Mouse (Mus musculus): ENCODE results near the gene L2hgdh.

Gene L2hgdh

DNA sequence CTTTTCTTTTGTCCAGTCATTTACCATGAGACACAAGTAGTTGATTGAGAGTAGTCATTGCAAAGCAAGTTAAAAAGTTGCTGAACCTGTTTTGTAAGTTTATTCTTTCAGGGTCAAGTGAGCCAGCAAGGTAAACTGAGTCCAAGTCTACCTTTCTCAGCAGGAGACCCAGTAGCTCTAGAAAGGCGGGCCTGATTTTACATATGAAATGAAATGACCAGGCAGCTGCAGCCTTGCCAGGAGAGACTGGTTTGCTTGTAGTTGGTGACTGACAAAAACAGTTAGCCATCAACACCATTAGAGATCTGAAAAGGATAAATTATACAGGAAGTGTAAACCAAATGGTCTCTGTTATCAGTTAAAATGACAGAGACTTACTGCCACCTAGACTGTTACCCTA, 5.6 kb upstream of the L2hgdh start:
- DNase-seq (ENCODE audit: low spot score), result no peak

DNA sequence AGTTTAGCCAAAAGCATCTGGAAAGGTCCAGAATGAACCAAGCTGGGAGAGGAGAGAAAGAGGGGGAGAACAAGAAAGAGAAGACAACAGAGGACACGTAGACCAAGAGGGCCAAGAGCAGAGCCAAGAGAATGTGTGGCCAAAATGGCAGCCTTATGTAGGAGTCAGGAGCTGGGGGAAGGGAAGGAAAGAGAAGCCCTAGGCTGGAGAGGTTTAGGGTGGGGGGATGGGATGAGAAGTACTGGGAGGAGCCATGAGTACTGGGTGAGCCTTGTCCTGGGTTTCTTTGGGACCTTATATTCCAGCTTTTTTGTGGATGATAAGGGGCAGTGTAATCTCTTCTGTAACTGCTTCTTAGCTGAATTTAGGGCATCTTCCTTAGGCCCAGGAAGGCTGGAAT, 4.6 kb upstream of the L2hgdh start:
- no peak for DNase-seq (ENCODE audit: low spot score)

GRCm38 (mm10) chr12:69724018-69724710, 509 bp downstream of the L2hgdh start:
- DNase-seq (ENCODE audit: low spot score), result no peak

DNA sequence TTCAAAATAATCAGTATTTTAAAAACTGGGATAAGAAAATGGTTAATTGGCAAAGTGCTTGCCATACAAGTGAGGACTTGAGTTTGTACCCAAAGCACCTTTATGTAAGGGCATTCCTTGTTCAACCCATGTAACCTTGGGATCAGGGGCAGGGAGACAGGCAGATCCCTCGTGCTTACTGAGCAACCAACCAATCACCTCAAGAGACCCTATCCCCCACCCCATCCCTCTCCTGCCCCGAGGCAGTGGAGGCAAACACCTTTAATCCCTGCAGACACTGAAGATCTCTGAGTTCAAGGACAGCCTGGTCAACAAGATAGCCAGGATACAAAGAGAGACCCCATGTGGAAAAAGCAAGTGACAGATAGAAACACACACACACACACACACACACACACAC, 1.3 kb downstream of the L2hgdh start:
- DNase-seq (ENCODE audit: low spot score), result no peak

DNA sequence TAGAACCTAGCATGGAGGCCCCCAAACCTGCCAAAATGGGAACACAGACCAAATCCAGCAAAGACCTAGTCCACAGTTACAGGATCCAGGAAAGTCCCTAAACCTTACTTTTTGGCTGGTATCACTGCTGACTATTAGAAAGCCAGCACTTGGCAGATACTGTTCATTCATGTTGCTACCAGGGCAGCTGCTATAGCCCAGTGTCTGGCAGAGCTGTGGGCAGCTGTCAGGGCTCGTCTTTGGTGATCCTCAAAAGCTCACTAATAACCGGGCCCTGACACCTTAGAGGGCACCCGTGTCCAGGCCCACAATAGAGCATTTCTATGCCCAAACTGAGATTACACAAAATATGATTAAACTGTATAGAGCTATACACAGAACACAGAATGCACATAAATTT, 1.8 kb downstream of the L2hgdh start:
- no peak for DNase-seq (ENCODE audit: low spot score)

DNA sequence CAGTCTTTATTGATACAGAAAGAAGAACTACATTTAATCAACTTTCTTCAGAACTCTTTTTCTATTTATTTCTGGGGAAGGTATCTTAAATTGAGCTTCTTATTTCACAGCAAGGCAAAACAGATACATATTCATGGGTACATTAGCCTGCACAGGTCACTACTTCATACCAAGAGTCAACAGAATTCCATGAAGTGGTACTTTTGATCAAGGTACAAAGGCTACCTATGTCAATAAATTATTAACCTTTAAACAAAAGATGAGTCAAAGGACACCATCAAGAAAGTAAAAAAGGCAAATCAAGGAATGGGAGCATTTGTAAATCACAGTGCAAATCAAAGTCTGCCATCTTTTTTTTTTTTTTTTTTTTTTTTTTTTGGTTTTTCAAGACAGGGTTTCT, 11.0 kb downstream of the L2hgdh start:
- DNase-seq (ENCODE audit: low spot score), result no peak

DNA sequence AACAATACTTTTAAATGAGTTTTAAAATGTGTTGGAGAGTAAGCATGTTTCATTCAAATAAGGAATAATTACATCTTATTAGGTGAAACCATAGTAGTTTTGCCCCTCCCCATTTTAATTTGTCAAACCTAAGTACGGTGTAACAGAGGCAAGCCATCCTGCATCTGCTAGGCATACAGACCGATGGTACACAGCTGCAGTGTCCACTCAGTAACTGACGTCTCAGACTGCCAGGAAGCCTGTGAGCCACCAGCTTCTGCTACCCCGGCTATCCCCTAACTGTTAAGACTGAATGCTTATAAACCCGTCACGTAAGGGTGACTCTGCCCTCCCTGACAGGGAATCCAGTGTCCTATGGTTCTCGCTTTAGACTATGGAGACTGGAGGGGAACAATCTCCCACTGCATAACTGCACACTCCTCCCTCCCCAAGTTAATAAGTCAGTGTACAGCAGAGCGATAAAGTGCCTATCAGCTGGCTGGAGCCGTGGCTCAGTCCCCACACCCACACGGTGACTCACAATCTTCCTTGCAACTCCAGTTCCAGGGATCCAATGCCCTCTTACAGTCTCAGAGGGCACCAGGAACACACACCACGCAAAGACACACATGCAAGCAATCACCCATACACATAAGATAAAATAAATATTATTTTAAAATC, 19.7 kb downstream of the L2hgdh start:
- DNase-seq (ENCODE audit: low spot score), result no peak

GRCm38 (mm10) chr12:69698352-69698751, 26.3 kb downstream of the L2hgdh start:
- DNase-seq (ENCODE audit: low spot score), result no peak

GRCm38 (mm10) chr12:69696746-69697145, 27.9 kb downstream of the L2hgdh start:
- no peak for DNase-seq (ENCODE audit: low spot score)

DNA sequence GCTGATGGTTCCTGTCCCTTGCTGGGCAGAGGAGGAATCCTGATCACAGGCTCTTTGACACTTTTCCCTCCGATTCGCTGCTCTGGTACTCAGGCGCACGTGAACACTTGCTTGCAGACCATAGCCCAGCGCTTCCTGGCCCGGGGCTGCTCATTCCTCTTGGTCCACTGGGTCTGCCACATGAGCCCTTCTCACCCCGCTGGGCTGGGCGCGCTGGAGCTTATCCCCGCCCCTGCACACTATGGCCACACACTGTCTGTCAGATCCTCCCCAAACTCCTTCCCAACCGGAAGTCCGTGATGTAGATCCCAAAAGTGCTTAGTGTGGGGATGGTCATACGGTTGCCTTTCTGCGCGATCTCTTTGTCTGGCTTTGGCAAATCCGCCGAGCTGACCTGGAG, 31.2 kb downstream of the L2hgdh start:
- no peak for DNase-seq (ENCODE audit: low spot score)

DNA sequence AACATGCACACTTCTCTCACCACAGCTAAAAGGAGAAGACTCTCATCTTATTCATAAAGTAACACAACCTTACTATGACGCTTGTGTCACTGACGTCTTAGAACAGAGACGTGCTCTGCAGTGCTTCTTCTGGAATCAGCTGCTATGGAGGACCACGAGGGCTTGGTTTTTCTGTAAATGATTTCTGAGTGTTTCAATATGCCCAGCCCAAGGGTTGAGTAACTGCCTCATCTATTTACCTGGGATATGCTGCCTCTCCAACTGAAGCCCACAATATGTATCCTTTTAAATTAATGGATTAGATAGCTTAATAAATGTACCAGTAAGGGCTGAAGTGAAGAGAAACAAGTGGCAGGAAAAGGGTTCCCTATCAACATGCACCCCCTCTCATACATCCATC, 34.0 kb downstream of the L2hgdh start:
- DNase-seq (ENCODE audit: low spot score), result no peak

DNA sequence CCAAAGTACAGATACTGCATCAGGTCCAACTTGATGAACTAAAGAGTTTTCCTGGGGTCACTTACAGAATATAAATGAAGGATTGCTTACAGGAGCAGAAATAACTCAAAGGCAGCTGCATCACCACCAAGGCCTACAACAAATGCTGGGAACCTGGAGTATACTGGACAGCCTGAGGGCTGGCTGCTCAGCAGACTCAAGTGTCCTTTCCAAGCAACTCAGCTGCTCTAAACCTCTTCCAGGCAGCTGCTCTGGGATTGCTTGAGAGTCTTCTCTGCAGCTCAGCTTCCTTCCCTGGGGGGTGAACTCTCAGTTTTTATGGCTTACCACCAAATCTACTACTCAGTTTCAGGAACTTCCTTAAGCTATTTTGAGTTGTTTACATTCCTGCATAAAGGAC, 35.6 kb downstream of the L2hgdh start:
- no peak for DNase-seq (ENCODE audit: low spot score)

DNA sequence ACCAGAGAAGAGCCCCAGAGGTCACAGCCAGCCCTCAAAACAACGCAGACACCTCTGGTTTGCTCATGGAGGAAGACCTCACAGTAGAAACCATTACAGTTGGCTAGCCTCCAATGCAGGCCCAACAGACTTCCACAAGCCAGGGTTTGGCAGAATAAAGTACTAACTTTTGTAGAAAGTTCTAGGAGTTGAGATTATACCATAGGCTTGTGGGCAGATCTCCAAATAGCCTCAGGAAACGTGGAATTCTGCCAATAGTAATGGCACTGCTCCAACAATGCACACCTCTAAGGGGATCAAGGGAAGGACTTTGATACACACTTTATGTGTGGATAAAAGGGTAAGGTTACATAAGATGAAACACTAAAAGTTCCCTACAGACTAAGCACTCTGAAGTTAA, 36.3 kb downstream of the L2hgdh start:
- DNase-seq (ENCODE audit: low spot score), result no peak

DNA sequence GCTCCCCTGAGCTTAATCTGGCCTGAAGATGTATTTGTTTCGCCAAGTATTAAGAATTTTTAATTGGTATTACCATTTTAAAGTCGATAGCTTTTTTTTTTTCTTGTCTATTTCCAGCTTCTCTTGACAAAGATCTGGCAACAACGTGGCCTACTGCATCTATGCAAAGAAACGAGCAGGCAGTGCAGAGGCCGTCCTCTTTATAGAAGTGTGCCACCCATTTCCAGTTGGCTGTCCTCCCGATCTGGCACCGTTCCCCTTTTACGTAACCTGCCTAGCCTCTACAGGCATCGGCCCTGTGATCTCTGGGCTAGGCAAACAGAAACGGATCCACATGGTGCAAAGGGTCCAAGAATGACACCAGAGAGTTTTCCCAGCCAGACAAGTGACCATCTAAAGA, 41.1 kb downstream of the L2hgdh start:
- peak; percentile 36 for DNase-seq (ENCODE audit: low spot score)

DNA sequence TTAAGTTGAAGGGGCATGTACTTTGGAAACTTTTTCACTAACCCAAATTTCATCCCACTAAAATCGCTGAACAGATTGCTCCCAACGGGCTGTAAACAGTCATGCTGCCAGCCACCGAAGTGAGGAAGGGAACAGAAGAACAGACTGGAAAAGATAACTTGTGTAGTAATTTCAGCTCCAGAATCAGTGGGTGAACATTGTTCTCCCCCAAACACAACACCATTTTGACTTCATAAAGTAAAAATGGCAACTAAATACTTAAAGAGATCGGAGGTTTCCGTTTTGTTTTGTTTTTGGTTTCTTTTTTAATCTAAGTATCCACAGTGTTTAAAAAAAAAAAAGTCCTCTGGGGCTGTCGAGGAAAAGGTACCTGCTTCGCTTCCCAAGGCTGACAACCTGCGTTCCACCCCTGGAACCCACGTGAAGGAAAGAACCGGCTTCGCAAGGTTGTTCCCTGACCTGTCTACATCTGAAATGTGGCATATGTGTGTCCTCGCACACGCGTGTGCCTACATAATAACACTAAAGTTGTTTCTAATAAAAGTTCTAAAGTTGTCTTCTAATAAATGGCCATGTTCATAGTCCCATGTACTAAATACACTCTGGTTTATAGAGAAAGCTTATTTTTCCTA, 41.8 kb downstream of the L2hgdh start:
- DNase-seq (ENCODE audit: low spot score), result no peak

DNA sequence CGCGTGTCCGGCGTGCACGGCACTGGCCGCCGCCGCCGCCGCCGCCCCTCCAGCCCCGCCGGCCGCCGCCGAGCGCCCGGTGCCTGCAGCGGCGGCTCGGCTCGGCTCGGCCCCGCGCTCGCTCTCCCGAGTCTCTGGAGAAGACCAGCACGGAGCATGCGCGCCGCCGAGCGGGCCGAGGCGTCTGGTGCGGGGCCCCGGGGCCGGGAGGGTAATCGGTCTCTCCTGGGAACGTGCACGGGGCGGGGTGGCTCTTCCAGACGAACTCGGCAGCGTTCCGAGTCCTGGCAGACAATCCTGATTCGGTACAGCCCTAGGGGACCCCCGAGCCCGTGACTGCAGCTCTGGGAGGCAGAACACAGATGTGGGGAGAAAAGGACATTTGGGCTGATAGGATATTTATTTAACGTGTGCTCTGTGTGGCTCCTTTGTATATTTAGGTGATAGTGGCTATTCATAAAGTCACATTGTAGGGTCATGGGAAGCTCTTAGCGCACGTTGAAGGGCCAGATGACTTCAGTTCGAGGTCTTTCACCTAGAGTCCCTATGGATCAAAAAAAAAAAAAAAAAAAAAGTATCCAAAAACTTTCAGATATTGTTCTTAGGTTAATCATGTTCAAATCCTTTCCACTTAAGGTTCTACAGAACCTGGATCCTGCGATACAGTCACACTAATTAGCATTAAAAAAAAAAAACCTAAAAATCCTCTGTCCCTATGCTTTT, 42.4 kb downstream of the L2hgdh start:
- peak; percentile 66 for DNase-seq (ENCODE audit: low spot score)

GRCm38 (mm10) chr12:69681566-69682061, 43.1 kb downstream of the L2hgdh start, which contains the start of gene Sos2:
Gene Sos2 (minus strand): TSS chr12:69681852.
- peak; percentile 27 for DNase-seq (ENCODE audit: low spot score)

- DNase-seq (ENCODE audit: low spot score), result peak; percentile 18
These were observed 43.8 kb downstream of the L2hgdh start for GRCm38 (mm10) chr12:69680635-69681565.

DNA sequence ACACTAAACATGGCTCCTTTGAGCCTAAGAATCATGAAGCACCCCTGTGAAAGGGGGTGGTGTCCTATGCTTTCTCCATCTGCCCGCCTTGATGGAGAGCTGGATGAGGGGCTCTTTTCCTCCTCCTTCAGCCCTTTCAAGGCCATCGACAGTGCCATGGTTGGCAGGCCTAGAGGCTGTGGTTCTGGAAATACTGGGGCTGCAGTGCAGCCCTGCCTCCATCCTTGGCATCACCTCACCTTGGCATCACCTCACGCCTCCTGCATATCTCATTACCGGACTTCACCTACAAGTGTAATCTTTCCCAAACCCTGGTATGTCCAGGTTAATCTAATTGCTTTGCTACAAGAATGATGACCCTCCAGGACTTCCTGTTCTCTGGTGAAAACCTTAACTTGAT, 48.5 kb downstream of the L2hgdh start:
- no peak for DNase-seq (ENCODE audit: low spot score)

DNA sequence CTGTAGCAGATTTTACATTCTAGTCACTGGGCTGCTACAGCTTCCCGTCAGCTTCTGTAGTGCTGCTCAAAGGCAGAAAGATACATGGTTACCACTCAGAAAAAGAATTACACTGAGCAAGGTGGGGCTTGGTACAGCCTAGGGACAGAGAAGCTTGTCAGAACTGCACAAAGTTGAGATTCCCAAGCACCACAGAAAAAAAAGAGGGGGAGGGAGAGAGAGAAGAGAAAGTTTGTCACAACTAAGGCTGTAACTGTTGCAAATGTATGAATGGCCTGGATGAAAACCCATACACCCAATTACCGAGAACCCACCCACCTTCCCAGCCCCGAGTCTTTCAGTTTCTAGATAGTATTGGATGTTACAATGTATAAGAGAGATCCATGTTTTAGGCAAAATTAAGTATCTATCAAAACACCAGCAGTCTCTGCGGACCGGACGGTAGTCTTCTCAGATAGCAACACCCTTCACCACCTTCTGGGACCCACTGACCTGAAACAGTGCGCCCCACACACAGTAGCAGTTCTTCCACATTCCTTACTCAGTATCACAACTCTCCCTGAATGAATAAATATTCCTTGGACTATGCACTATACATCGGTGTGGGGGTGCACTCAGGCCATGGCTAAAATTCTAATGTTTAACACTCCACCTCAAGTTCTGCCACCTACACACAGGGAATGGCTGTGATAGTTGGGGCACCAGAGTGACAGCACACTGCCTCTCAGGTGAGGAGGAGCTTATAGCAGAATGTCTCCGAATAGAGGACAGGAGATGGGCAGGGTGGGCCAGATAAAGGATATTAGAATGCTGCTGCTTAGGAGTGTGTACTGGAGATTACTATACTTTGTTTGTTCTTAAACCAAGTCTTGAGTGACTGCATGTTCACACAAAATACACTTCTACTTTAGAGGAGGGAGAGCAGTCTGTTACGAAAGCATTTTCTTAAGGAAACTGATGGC, 49.8 kb downstream of the L2hgdh start:
- DNase-seq (ENCODE audit: low spot score), result no peak

Data from ovary, postnatal 10 days (tissue).